Mouse (Mus musculus): ENCODE measurements around the gene Slit2.
A peak's percentile ranks its signal among the peaks of the same experiment; 100 is the strongest.

Gene Slit2

GRCm38 (mm10) chr5:47982941-47983701 lies at the start of gene Slit2:
Gene Slit2, plus strand, starts transcription at chr5:47983138.
- DNase-seq (ENCODE audit: low read depth, low spot score) = peak; percentile 69

- peak; percentile 92 for DNase-seq (ENCODE audit: low read depth, low spot score)
Measured at GRCm38 (mm10) chr5:47938586-47939372, 44.2 kb upstream of the Slit2 start.

- peak; percentile 46 for DNase-seq (ENCODE audit: low read depth, low spot score)
Measured at GRCm38 (mm10) chr5:47956451-47956850, 26.5 kb upstream of the Slit2 start.

GRCm38 (mm10) chr5:47975795-47976194 lies 7.1 kb upstream of the Slit2 start:
- DNase-seq (ENCODE audit: low read depth, low spot score) = no peak

- peak; percentile 78 for DNase-seq (ENCODE audit: low read depth, low spot score)
Measured at GRCm38 (mm10) chr5:47979371-47979770, 3.6 kb upstream of the Slit2 start.

GRCm38 (mm10) chr5:47980459-47980858 lies 2.5 kb upstream of the Slit2 start:
- peak; percentile 76 for DNase-seq (ENCODE audit: low read depth, low spot score)

GRCm38 (mm10) chr5:47981951-47982350 lies 987 bp upstream of the Slit2 start:
- peak; percentile 25 for DNase-seq (ENCODE audit: low read depth, low spot score)

- DNase-seq (ENCODE audit: low read depth, low spot score) = peak; percentile 68
Measured at GRCm38 (mm10) chr5:47983746-47984583, 1.0 kb downstream of the Slit2 start.

- peak; percentile 53 for DNase-seq (ENCODE audit: low read depth, low spot score)
Measured at GRCm38 (mm10) chr5:47984584-47985197, 1.8 kb downstream of the Slit2 start.

- DNase-seq (ENCODE audit: low read depth, low spot score) = peak; percentile 75
Measured at GRCm38 (mm10) chr5:47985198-47985631, 2.3 kb downstream of the Slit2 start.

- peak; percentile 66 for DNase-seq (ENCODE audit: low read depth, low spot score)
Measured at GRCm38 (mm10) chr5:47985901-47986670, 3.1 kb downstream of the Slit2 start.

- DNase-seq (ENCODE audit: low read depth, low spot score) = peak; percentile 53
Measured at GRCm38 (mm10) chr5:47990926-47991325, 8.0 kb downstream of the Slit2 start.

GRCm38 (mm10) chr5:48003708-48004415 lies 20.9 kb downstream of the Slit2 start:
- peak; percentile 59 for DNase-seq (ENCODE audit: low read depth, low spot score)

- no peak for DNase-seq (ENCODE audit: low read depth, low spot score)
Measured at GRCm38 (mm10) chr5:48005533-48005932, 22.6 kb downstream of the Slit2 start.

GRCm38 (mm10) chr5:48006059-48006458 lies 23.1 kb downstream of the Slit2 start:
- DNase-seq (ENCODE audit: low read depth, low spot score) = no peak

- peak; percentile 15 for DNase-seq (ENCODE audit: low read depth, low spot score)
Measured at GRCm38 (mm10) chr5:48023441-48023840, 40.5 kb downstream of the Slit2 start.

- DNase-seq (ENCODE audit: low read depth, low spot score) = no peak
Measured at GRCm38 (mm10) chr5:48034875-48035274, 51.9 kb downstream of the Slit2 start.

- peak; percentile 60 for DNase-seq (ENCODE audit: low read depth, low spot score)
Measured at GRCm38 (mm10) chr5:48038033-48038432, 55.1 kb downstream of the Slit2 start.

- no peak for DNase-seq (ENCODE audit: low read depth, low spot score)
Measured at GRCm38 (mm10) chr5:48048986-48049751, 66.2 kb downstream of the Slit2 start.

Measured in 3T3-L1 (cell line).